In the genomic region with DNA sequence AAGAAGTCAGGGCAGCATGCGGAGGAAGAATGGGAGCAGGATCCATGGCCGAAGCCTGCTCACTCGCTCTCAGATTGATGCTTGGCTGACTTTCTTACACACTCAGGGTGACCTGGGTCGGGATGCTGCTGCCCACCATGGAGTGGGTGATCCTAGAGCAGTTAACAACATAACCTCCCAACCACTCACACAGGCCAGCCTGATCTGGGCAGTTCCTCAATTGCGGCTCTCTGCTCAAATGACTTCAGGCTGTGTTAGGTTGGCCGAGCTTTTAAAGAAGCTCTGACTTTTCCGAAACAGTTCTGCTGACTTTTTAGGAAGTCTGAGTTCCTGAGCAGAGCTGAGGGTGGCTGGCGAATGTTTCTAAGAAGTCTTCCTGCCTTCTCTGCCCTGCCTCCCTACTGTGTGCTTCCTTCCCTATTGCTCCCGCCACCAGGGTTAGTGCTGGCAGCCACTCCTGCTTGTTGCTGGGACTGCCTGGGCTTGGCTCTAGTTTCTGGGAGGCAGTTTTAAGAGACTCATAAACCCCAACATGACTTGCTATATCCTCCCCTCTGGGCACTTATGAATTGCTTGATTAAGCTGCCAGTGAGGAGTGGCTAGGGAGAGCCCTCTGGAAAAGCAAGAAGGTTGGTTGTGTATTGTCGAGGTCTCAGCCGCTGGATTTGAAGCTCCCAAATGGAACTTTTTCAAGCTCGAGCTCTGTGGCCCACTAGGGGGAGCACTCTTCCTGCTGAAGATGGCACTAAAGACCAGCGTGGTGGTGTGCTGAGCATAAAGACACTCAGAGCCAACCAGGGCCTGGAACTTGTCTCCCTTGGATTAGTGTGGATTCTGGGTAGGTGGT, we compare ENCODE assay signal across 9 mouse cellular contexts. TPM values are rescaled to one million over a fixed set of nuclear protein-coding genes. Genes with fewer than 3 reads are reported as not detected.
DNase-seq lines count a peak whose midpoint lies in the region; ATAC-seq lines count a peak whose summit lies in the region.
"Had no signal": no experiment of that assay in that cellular context is flagged by ENCODE, and none has a peak within 500 bp of the region (broad histone marks: within the 10 kb centered on the region; RNA-seq: fewer than 3 reads in every experiment).

No protein-coding gene starts in this region.

- peak; percentile 64; the same call in 1 of the 2 replicates for ATAC-seq in embryonic facial prominence, embryonic 11.5 days (replicated peaks; ENCODE audit: insufficient number of reproducible peaks, low FRiP score, low TSS enrichment, low read depth)
- ATAC-seq in heart, embryonic 16.5 days (replicated peaks; ENCODE audit: extremely low read depth, insufficient read depth, low FRiP score), result 0 out of 2 replicates have a peak, but pooled peaks have one; percentile 14
- ATAC-seq in liver, embryonic 13.5 days (ENCODE audit: low read depth), result no peak
- ATAC-seq in neural tube, embryonic 13.5 days (ENCODE audit: low read depth), result peak; percentile 59; the same call in 1 of the 2 replicates

- H3K27me3 ChIP-seq in embryonic facial prominence, embryonic 11.5 days (ENCODE audit: control insufficient read depth, insufficient read depth, low read length), result no peaks in the 10 kb centered on the region
- H3K27me3 ChIP-seq in heart, embryonic 16.5 days (ENCODE audit: control insufficient read depth, insufficient read depth, low read length), result no peaks in the 10 kb centered on the region
- H3K27me3 ChIP-seq in liver, embryonic 13.5 days, result no peaks in the 10 kb centered on the region
- no peaks in the 10 kb centered on the region for H3K27me3 ChIP-seq in neural tube, embryonic 13.5 days

- H3K9me3 ChIP-seq in embryonic facial prominence, embryonic 11.5 days (replicated peaks; ENCODE audit: control insufficient read depth, low read length), result no peaks in the 10 kb centered on the region
- H3K9me3 ChIP-seq in heart, embryonic 16.5 days (replicated peaks; ENCODE audit: control insufficient read depth, low read length), result no peaks in the 10 kb centered on the region
- no peaks in the 10 kb centered on the region for H3K9me3 ChIP-seq in liver, embryonic 13.5 days (replicated peaks)
- H3K9me3 ChIP-seq in neural tube, embryonic 13.5 days, result no peaks in the 10 kb centered on the region

- H3K4me3 ChIP-seq in embryonic facial prominence, embryonic 11.5 days (ENCODE audit: low read depth, low read length), result no peak overlapping the region
- H3K4me3 ChIP-seq in heart, embryonic 16.5 days (ENCODE audit: low read length), result no peak overlapping the region
- H3K4me3 ChIP-seq in liver, embryonic 13.5 days (replicated peaks), result no peak overlapping the region
- no peak overlapping the region for H3K4me3 ChIP-seq in neural tube, embryonic 13.5 days
- H3K4me3 ChIP-seq: erythroblast, embryonic 14.5 days had no signal

- 63% methylated on average over 13 of the region's 13 CpGs for whole genome bisulfite sequencing in embryonic facial prominence, embryonic 11.5 days
- WGBS in heart, embryonic 16.5 days, result 62% methylated on average over 13 of the region's 13 CpGs
- WGBS in liver, embryonic 13.5 days (ENCODE audit: insufficient replicate concordance), result 58% methylated on average over 13 of the region's 13 CpGs
- WGBS in neural tube, embryonic 13.5 days, result 63% methylated on average over 13 of the region's 13 CpGs

- H3K4me2 ChIP-seq in embryonic facial prominence, embryonic 11.5 days (ENCODE audit: low read depth, low read length), result no peak overlapping the region
- H3K4me2 ChIP-seq in heart, embryonic 16.5 days (ENCODE audit: low read depth, low read length), result no peak overlapping the region
- no peak overlapping the region for H3K4me2 ChIP-seq in liver, embryonic 13.5 days
- no peak overlapping the region for H3K4me2 ChIP-seq in neural tube, embryonic 13.5 days

- H3K36me3 ChIP-seq in embryonic facial prominence, embryonic 11.5 days (replicated peaks; ENCODE audit: control insufficient read depth, insufficient read depth, low read depth, low read length), result no peaks in the 10 kb centered on the region; the same call in 1 of the 2 replicates
- H3K36me3 ChIP-seq in heart, embryonic 16.5 days (ENCODE audit: control insufficient read depth, insufficient read depth), result peaks cover 42% of the 10 kb centered on the region
- peaks cover 52% of the 10 kb centered on the region for H3K36me3 ChIP-seq in liver, embryonic 13.5 days
- H3K36me3 ChIP-seq in neural tube, embryonic 13.5 days, result peaks cover 79% of the 10 kb centered on the region

- no peaks in the 10 kb centered on the region for H3K4me1 ChIP-seq in embryonic facial prominence, embryonic 11.5 days (ENCODE audit: control insufficient read depth, insufficient read depth, low read length)
- no peaks in the 10 kb centered on the region for H3K4me1 ChIP-seq in heart, embryonic 16.5 days (ENCODE audit: control insufficient read depth, insufficient read depth, low read length)
- H3K4me1 ChIP-seq in liver, embryonic 13.5 days (replicated peaks), result peaks cover 4% of the 10 kb centered on the region; the same call in 1 of the 2 replicates
- no peaks in the 10 kb centered on the region for H3K4me1 ChIP-seq in neural tube, embryonic 13.5 days (replicated peaks)

- DNase-seq in CD4-positive helper T cell, adult 2 months (ENCODE audit: low read depth, low spot score), result peak; percentile 49
- peak; percentile 76 to 84 for DNase-seq in adrenal gland, postnatal 36 days
- DNase-seq in embryonic facial prominence, embryonic 11.5 days (ENCODE audit: low spot score), result peak; percentile 79
- peak; percentile 61 to 84 for DNase-seq in kidney, postnatal 36 days
- peak; percentile 21 for DNase-seq in liver, embryonic 13.5 days
- peak; percentile 80 for DNase-seq in testis, postnatal 10 days (ENCODE audit: low spot score)

- no peak overlapping the region for H3K9ac ChIP-seq in embryonic facial prominence, embryonic 11.5 days (replicated peaks; ENCODE audit: low read length)
- no peak overlapping the region for H3K9ac ChIP-seq in heart, embryonic 16.5 days (ENCODE audit: low read length)
- H3K9ac ChIP-seq in liver, embryonic 13.5 days, result no peak overlapping the region
- H3K9ac ChIP-seq in neural tube, embryonic 13.5 days, result no peak overlapping the region

- no peak overlapping the region for H3K27ac ChIP-seq in embryonic facial prominence, embryonic 11.5 days (replicated peaks; ENCODE audit: low read depth, low read length)
- H3K27ac ChIP-seq in heart, embryonic 16.5 days (ENCODE audit: low read length), result no peak overlapping the region
- no peak overlapping the region for H3K27ac ChIP-seq in liver, embryonic 13.5 days
- no peak overlapping the region for H3K27ac ChIP-seq in neural tube, embryonic 13.5 days (replicated peaks)

RNA-seq across cellular contexts. Expression of a gene that starts 9.9 kb away (rescaled TPM):
- total RNA-seq in adrenal gland, postnatal 36 days (2021), result 10 to 100 TPM; 20.9 to 27.6 TPM
- 8.9 and 10.5 TPM in 2 replicates for polyA plus RNA-seq in embryonic facial prominence, embryonic 11.5 days (2014; fragmentation: Nextera tagmentation; extraction: Ambion mirVana)
- polyA plus RNA-seq in heart, embryonic 16.5 days (2015; fragmentation: Nextera tagmentation; extraction: Ambion mirVana), result 8.0 and 8.8 TPM in 2 replicates
- polyA plus RNA-seq in liver, embryonic 13.5 days (2015; fragmentation: Nextera tagmentation; extraction: Ambion mirVana), result 3.7 TPM in 2 replicates
- polyA plus RNA-seq in neural tube, embryonic 13.5 days (2015; fragmentation: Nextera tagmentation; extraction: Ambion mirVana), result 9.3 and 11.6 TPM in 2 replicates

Comparison
In these comparisons a context has a peak if more than half of its experiments do, and no peak if none do; other contexts are left out.
1. DNase-seq: peak in every context shown above with its lines; median percentile 80 in adrenal gland, postnatal 36 days; 80 in testis, postnatal 10 days; 79 in embryonic facial prominence, embryonic 11.5 days; 72 in kidney, postnatal 36 days; 49 in CD4-positive helper T cell, adult 2 months; 21 in liver, embryonic 13.5 days.